Mouse (Mus musculus): ENCODE measurements at regions not wholly inside any gene's neighbourhood (a gene's known extent, or its start where the extent isn't known, plus 50 kb on each side); places are given as distances from the start of the nearest gene placed in this dataset.
A peak's percentile ranks its signal among the peaks of the same experiment; 100 is the strongest.

GRCm38 (mm10) chr8:91747174-91747859 lies 54.5 kb downstream of the Irx3 start:
- intact Hi-C loops (cut with DNase I): no loop called here
- peak in 1 of 2 experiments; percentile 11 for DNase-seq

- no peak for DNase-seq
- intact Hi-C loops (cut with DNase I): no loop called here
Measured at GRCm38 (mm10) chr8:91724646-91725045, 77.2 kb downstream of the Irx3 start.
